Mouse (Mus musculus) spleen, adult 2 months (tissue): ENCODE data around the gene Abca7. TPM values are rescaled to one million over a fixed set of nuclear protein-coding genes. Genes with fewer than 3 reads are reported as not detected.

Experiments used
- DNase-seq, 2 experiments: peaks; one replicate each; pipeline versions ENCODE4 v3.0.0 to v3.0.0-alpha.2; 2012 to 2021; ENCODE audit warnings: low spot score in 2 of 2, low read depth in 1 of 2
- H3K27ac ChIP-seq: fragments of 200-500 bp; 2 replicates; pipeline ENCODE4 v1.5.1; 2012; ENCODE audit warnings: low read length, inconsistent platforms; ENCODE audit not compliant: insufficient read depth
- H3K27me3 ChIP-seq: fragments of 200-500 bp; 2 replicates; pipeline ENCODE4 v1.6.1; 2012; ENCODE audit warnings: mild to moderate bottlenecking, moderate library complexity, low read length, inconsistent platforms; ENCODE audit not compliant: control insufficient read depth, insufficient read depth
- H3K36me3 ChIP-seq: fragments of 200-500 bp; 2 replicates; pipeline ENCODE4 v1.6.1; 2012; ENCODE audit warnings: mild to moderate bottlenecking, low read length, inconsistent platforms; ENCODE audit not compliant: control insufficient read depth, insufficient read depth
- H3K4me1 ChIP-seq: fragments of 200-500 bp; 2 replicates; pipeline ENCODE4 v1.6.1; 2011; ENCODE audit warnings: inconsistent platforms; ENCODE audit not compliant: control insufficient read depth, insufficient read depth, insufficient read length
- H3K4me3 ChIP-seq: fragments of 200-500 bp; 2 replicates; pipeline ENCODE4 v1.5.1; 2011; ENCODE audit warnings: mild to moderate bottlenecking, inconsistent platforms; ENCODE audit not compliant: insufficient read depth, insufficient read length; ENCODE audit errors: extremely low read depth
- CTCF ChIP-seq: fragments of 200-500 bp; IDR thresholded peaks from 2 replicates; pipeline ENCODE4 v1.5.1; 2011; ENCODE audit warnings: mild to moderate bottlenecking, inconsistent platforms; ENCODE audit not compliant: insufficient read depth, insufficient read length, insufficient replicate concordance; ENCODE audit errors: extremely low read depth
- POLR2A ChIP-seq: fragments of 200-500 bp; IDR thresholded peaks from 2 replicates; pipeline ENCODE4 v1.6.1; 2011; ENCODE audit warnings: low read depth, low read length, inconsistent platforms
- WGBS: fragments of 180-500 bp; shearing (Covaris S2); methylation state at CpG from one replicate; pipeline ENCODE4 v1.1.7; 2018; 5-methylcytosine and 5-hydroxymethylcytosine counted together
- polyA plus RNA-seq: library from polyadenylated mRNA; depleted of rRNA; stranded (reverse); fragments of >200 nt; gene quantifications from 2 replicates; pipeline ENCODE4 v1.2.3, GENCODE M21; 2012

The Abca7 gene
- polyA plus RNA-seq, 1 experiment = 50.4 TPM

DNA sequence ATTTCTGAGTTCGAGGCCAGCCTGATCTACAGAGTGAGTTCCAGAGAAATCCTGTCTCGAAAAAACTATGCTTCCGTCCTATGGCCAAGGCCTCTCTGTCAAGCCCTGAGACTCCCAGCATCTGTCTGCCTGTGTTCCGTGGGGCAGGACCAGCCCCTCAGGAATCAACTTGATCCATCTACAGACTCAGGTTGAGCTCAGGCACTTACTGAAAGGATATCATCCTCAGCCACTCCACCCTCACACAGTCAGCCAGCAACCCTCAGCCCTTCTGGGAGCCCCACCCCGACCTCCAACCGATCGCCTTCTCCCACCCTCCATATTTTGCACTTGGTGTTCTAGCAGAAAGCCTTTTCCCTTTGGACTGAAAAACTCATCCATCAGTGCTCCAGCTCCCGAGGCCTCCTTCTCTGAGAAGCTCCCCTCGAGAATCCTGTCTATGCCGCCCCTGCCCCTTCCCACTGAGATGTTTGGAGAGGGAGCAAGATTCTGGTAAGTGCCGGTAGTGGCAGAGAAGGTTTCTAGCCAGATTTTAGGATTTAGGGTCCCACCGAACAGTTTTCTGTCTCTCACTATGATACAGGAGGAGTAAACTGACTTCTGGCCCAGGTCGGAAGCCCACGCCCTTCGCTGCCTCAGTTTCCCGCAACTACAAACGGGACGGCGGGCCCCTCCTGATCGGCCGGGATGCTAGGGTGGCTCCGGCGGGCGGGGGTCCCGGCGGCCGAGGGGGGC lies 8.4 kb upstream of the Abca7 start:
- DNase-seq = no peak
- Histone ChIP-seq H3K27me3 (no peaks in the 10 kb centered on the region), H3K4me3 (peak overlapping the region; percentile 80), H3K27ac (peak overlapping the region; percentile 97), H3K4me1 (peaks cover 31% of the 10 kb centered on the region), H3K36me3 (peaks cover 18% of the 10 kb centered on the region)
- TF ChIP-seq CTCF (no peak), POLR2A (no peak)
- WGBS = 21% methylated on average over 27 of the region's 27 CpGs

DNA sequence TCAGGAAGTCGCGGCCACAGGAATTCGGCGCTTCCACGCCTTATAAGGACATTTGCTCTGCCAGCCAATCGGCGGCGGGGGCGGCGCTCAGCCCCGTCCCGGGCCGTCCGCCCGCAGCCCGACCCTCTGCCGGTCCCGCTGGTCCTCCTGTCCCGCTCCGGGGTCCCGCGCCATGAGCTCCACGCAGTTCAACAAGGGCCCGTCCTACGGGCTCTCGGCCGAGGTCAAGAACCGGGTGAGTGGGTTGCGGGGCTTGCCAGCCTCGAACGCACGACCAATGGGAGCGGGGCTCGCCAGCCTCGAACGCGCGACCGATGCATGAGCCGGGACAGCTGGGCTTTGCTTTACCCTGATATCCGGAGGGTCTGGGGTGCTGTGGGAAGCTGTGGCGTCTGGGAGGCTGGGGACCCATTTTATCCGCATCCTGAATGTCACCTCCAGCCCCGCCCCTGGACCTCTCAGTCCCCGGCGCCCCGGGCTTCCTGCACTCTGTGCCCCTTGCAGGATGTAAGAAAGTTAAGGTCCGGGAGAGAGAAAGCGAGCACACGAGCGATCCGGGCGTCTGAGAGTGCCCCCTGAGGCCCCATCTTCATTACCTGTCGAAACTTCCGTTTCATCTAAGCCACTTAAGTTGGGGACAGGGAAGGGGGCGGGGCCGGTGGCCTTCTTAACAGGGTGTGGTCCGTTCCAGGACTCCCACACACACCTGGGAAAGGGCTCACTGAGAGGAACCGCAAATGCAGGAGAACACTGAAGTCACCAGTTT lies 7.6 kb upstream of the Abca7 start, which contains the start of gene Cnn2:
Gene Cnn2 (plus strand): TSS at position 79 of the 766 bp plus-strand sequence.
- peak in 1 of 2 experiments; percentile 72 for DNase-seq
- Histone ChIP-seq H3K27me3 (no peaks in the 10 kb centered on the region), H3K4me1 (peaks cover 25% of the 10 kb centered on the region), H3K36me3 (peaks cover 25% of the 10 kb centered on the region), H3K27ac (peak within 1 kb of the TSS; percentile 97), H3K4me3 (peak within 1 kb of the TSS; percentile 80)
- TF ChIP-seq POLR2A (no peak), CTCF (no peak)
- under 1% methylated on average over 59 of the region's 59 CpGs for WGBS

DNA sequence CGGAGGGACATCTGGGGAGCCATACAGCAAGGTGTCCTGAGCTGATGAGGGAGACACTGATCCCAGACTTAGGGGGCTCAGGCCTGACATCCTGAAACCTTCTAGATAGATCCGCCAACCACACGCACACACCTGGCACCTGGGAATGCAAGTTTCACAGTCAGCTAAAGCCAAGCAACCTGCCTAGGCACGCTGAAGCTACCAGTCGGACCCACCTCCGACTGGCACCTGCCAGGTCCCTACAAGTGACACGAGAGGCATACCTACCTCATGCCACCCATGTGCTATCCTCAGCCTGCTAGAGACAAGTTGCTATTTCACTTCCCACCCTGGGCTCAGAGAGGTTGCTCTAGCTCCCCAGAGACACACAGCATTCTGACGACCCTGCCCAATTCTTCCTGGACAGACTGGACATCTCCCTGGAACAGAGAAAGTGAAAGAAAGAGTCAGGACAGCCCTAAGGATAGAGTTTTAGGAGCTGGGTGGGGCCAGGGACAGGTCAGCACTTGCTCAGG lies 7.0 kb upstream of the Abca7 start:
- WGBS = 40% methylated on average over 8 of the region's 8 CpGs
- Histone ChIP-seq H3K36me3 (peaks cover 29% of the 10 kb centered on the region), H3K4me1 (peaks cover 28% of the 10 kb centered on the region), H3K4me3 (peak overlapping the region; percentile 80), H3K27me3 (no peaks in the 10 kb centered on the region), H3K27ac (peak overlapping the region; percentile 97)
- no peak for TF ChIP-seq CTCF
- TF ChIP-seq POLR2A = no peak
- no peak for DNase-seq

DNA sequence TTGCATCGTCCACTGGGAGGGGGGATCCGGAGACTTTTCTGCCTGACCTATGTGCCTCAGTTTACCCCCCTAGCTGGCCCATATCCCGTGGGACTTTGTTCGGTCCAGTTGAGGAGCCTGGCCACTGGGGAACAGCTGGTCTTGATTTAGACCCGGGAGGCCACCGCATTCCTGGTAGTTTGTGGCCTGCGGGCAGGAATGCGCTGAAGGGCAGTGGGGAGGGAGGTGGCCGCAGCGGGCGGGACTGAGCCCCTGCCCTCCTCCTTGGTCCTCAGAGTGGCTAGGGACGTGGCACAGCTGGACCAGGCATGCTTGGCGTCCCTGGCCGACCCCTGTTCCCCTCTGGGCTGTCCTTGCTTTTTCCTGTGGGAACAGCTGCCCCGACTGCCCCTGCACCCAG lies 6.4 kb upstream of the Abca7 start:
- Histone ChIP-seq H3K4me1 (peaks cover 33% of the 10 kb centered on the region), H3K36me3 (peaks cover 34% of the 10 kb centered on the region), H3K27ac (peak overlapping the region; percentile 97), H3K27me3 (no peaks in the 10 kb centered on the region), H3K4me3 (peak overlapping the region; percentile 80; the same call in 1 of the 2 replicates)
- WGBS = 78% methylated on average over 15 of the region's 15 CpGs
- DNase-seq = no peak
- TF ChIP-seq CTCF = no peak
- TF ChIP-seq POLR2A = no peak

DNA sequence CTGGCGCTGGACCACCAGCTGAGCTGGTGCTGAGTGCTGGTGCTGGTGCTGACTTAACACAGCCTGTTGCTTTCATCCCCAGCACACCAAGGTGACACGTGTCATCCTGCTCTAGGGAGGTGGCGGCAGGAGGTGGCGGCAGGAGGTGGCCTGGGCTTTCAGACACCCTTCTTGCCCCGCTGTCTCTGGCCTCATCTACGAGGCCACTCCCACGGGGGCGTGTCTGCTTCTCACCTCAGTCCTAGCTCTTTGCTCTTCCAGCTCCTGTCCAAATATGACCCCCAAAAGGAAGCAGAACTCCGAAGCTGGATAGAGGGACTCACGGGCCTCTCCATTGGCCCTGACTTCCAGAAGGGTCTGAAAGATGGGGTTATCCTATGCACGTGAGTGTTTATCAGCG lies 5.2 kb upstream of the Abca7 start:
- H3K4me1 ChIP-seq = peaks cover 33% of the 10 kb centered on the region
- H3K27me3 ChIP-seq = no peaks in the 10 kb centered on the region
- TF ChIP-seq CTCF = no peak
- no peak for TF ChIP-seq POLR2A
- H3K4me3 ChIP-seq = no peak overlapping the region
- peaks cover 37% of the 10 kb centered on the region for H3K36me3 ChIP-seq
- WGBS = 79% methylated on average over 12 of the region's 12 CpGs
- DNase-seq = no peak
- H3K27ac ChIP-seq = no peak overlapping the region

DNA sequence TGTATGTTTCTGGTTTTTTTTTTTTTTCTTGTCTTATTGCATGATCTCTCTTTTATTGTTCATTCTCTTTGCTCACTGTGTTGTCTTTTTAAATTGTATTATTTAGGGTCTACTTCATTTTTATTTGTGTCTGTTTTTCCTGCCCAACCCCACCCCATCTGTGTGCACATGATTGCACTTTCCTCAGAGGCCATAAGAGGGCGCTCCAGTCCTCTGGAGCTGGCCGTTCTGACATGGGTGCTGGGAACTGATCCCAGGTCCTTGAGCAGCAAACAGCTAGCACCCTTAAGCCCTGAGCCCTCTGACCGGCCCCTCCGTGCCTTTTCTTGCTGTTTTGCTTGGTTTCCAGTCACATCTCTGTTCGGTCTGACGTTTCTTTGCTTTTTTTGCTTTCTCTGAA lies 4.7 kb upstream of the Abca7 start:
- Histone ChIP-seq H3K36me3 (peaks cover 37% of the 10 kb centered on the region), H3K4me3 (no peak overlapping the region), H3K27me3 (no peaks in the 10 kb centered on the region), H3K4me1 (peaks cover 30% of the 10 kb centered on the region), H3K27ac (no peak overlapping the region)
- 0 out of 2 replicates have a peak, but pooled peaks have one; percentile 7 for TF ChIP-seq CTCF
- no peak for TF ChIP-seq POLR2A
- 98% methylated on average over 6 of the region's 6 CpGs for WGBS
- DNase-seq = no peak
